In the genomic region with DNA sequence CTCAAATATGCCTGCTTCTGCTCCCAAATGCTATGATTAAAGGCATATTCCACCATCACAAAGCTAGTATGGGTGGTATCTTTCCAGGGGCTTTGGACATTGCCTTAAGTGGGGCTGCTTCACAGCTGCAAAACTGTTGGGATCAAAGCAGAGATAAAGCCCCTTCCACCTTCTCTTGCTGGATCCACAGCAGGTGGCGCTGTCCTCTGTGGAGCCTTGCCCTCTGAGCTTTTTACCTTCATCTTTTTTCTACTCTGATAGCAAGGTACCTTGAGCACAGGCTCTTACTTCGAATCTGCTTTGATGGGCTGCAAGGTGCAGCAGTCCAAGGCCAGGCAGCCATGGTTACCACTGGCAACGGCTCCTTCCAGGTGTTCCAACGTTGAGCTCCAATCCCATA, we compare ENCODE assay signal across 9 mouse cellular contexts. TPM values are rescaled to one million over a fixed set of nuclear protein-coding genes. Genes with fewer than 3 reads are reported as not detected.
DNase-seq lines count a peak whose midpoint lies in the region; ATAC-seq and TF ChIP-seq lines count a peak whose summit lies in the region.
"Had no signal": no experiment of that assay in that cellular context is flagged by ENCODE, and none has a peak within 500 bp of the region (broad histone marks: within the 10 kb centered on the region; RNA-seq: fewer than 3 reads in every experiment).

No protein-coding gene starts in this region.

- CTCF ChIA-PET in Patski (lab: Charles Lee) = interaction anchor here (0.7 to 1.7 kb wide), 11 partner anchors 9 to 320 kb away, joined by 3 to 9 read pairs (median 3); no protein-coding TSS in a partner anchor

- H3K27ac ChIP-seq in left cerebral cortex, adult 2 months = peak overlapping the region; percentile 33; the same call in 1 of the 2 replicates

- peak; percentile 18 to 54 for DNase-seq in adrenal gland, postnatal 36 days
- no peak for DNase-seq in adrenal gland, adult 18-20 months (ENCODE audit: low spot score in 2 of 2)
- peak in 1 of 2 experiments; percentile 37 for DNase-seq in left cerebral cortex, adult 2 months (ENCODE audit: extremely low spot score in 1 of 2, low spot score in 2 of 2)
- no peak for DNase-seq in left cerebral cortex, postnatal 4 days
- DNase-seq in Patski (ENCODE audit: low read depth, low spot score) (no peak), liver (peak; percentile 77)
- peak; percentile 67 for DNase-seq in thymus, postnatal 4 days
- DNase-seq in urinary bladder, postnatal 25 days (ENCODE audit: low spot score) = no peak

- TF ChIP-seq CTCF in left cerebral cortex, adult 2 months (IDR thresholded peaks at IDR 0.05) = peak; percentile 63
- TF ChIP-seq CTCF in Patski (IDR thresholded peaks at IDR 0.05) = peak; percentile 75

- no peaks in the 10 kb centered on the region for H3K27me3 ChIP-seq in Patski

- no peak for ATAC-seq in Patski

- POLR2A ChIA-PET in Patski (lab: Charles Lee) = no interaction called here

- intact Hi-C loops in left cerebral cortex, adult 2 months (cut with DNase I) = loop anchor here (2.0 kb wide), 1 partner anchor 361 kb away; no protein-coding TSS in a partner anchor
- intact Hi-C loops in left cerebral cortex, postnatal 4 days (cut with DNase I) = loop anchor here (10.0 kb wide), 1 partner anchor 291 kb away; no protein-coding TSS in a partner anchor

- H3K4me3 ChIP-seq in left cerebral cortex, adult 2 months = no peak overlapping the region

- in situ Hi-C loops in Patski (cut with MboI; ENCODE audit: low pct_unique_long_range_greater_than_20kb) = no loop called here

RNA-seq across cellular contexts. Expression of a gene that starts 49.9 kb away (rescaled TPM):
- total RNA-seq in adrenal gland, postnatal 36 days (2021) = 10 to 100 TPM; 37.0 to 43.5 TPM
- 10 to 100 TPM; 34.6 to 34.9 TPM for total RNA-seq in adrenal gland, adult 18-20 months (2021)
- 10 to 100 TPM; 36.1 to 37.3 TPM for total RNA-seq in left cerebral cortex, adult 2 months (2021)
- 10 to 100 TPM; 37.3 to 40.5 TPM for total RNA-seq in left cerebral cortex, postnatal 4 days (2021)
- 33.5 TPM for polyA plus RNA-seq in Patski (2021)

RNA-seq across cellular contexts. Expression of a gene that starts 50.2 kb away (rescaled TPM):
- not detected for total RNA-seq in adrenal gland, postnatal 36 days (2021)
- not detected for total RNA-seq in adrenal gland, adult 18-20 months (2021)
- total RNA-seq in left cerebral cortex, adult 2 months (2021) = under 1 TPM in 1 of 2 experiments, not detected in 1; 0.26 TPM
- under 1 TPM in 1 of 2 experiments, not detected in 1; 0.30 TPM for total RNA-seq in left cerebral cortex, postnatal 4 days (2021)
- polyA plus RNA-seq in Patski (2021) = 0.35 TPM
- polyA plus RNA-seq: heart, embryonic 16.5 days had no signal

Comparison
In these comparisons a context has a peak if more than half of its experiments do, and no peak if none do; other contexts are left out.
1. DNase-seq: peak in adrenal gland, postnatal 36 days (2 of 2), liver (single experiment) and thymus, postnatal 4 days (single experiment); none in adrenal gland, adult 18-20 months (0 of 2), left cerebral cortex, postnatal 4 days (single experiment), Patski (single experiment) and urinary bladder, postnatal 25 days (single experiment).